In genomic region chr12:53992411-53992810, GRCm38 (mm10) we compare ENCODE assay signal across 8 mouse cellular contexts.
DNase-seq lines count a peak whose midpoint lies in the region; ATAC-seq and TF ChIP-seq lines count a peak whose summit lies in the region.

No protein-coding gene starts in this region.

- H3K27me3 ChIP-seq in intestine, postnatal 0 days (replicated peaks; ENCODE audit: control insufficient read depth, insufficient read depth, low read length) = no peaks in the 10 kb centered on the region
- no peaks in the 10 kb centered on the region for H3K27me3 ChIP-seq in intestine, embryonic 15.5 days (replicated peaks)
- H3K27me3 ChIP-seq in liver, embryonic 14.5 days (ENCODE audit: control insufficient read depth, insufficient read depth, low read length) = no peaks in the 10 kb centered on the region

- peak; percentile 57 for TF ChIP-seq CTCF in intestine, postnatal 0 days (IDR thresholded peaks at IDR 0.05; ENCODE audit: low read depth)
- TF ChIP-seq CTCF in liver, embryonic 14.5 days (IDR thresholded peaks at IDR 0.05; ENCODE audit: low read depth) = peak; percentile 70

- H3K4me3 ChIP-seq in intestine, postnatal 0 days (ENCODE audit: low read depth, low read length) = no peak overlapping the region
- no peak overlapping the region for H3K4me3 ChIP-seq in intestine, embryonic 15.5 days (replicated peaks)
- H3K4me3 ChIP-seq in ES-E14 (ENCODE audit: insufficient read depth in 1 of 2, low read depth in 1 of 2, low read length in 2 of 2, poor library complexity in 1 of 2, severe bottlenecking in 1 of 2) = no peak overlapping the region
- no peak overlapping the region for H3K4me3 ChIP-seq in liver, embryonic 14.5 days (ENCODE audit: insufficient read depth in 1 of 2, low read depth in 2 of 2, low read length in 2 of 2)

- no peak overlapping the region for H3K4me2 ChIP-seq in intestine, postnatal 0 days (replicated peaks; ENCODE audit: low read depth)
- no peak overlapping the region for H3K4me2 ChIP-seq in intestine, embryonic 15.5 days (replicated peaks)
- H3K4me2 ChIP-seq in liver, embryonic 14.5 days (ENCODE audit: low read depth) = no peak overlapping the region

- peak; percentile 34 for DNase-seq in 416B (ENCODE audit: low read depth)
- DNase-seq in ES-E14 (ENCODE audit: low read depth, low spot score) = peak; percentile 39
- peak in 1 of 3 experiments; percentile 10 for DNase-seq in liver, embryonic 14.5 days (ENCODE audit: low read depth in 3 of 3, low spot score in 3 of 3)
- DNase-seq in right cerebral cortex, postnatal 25 days = no peak
- DNase-seq in layer of hippocampus, adult 9-11 months = no peak
- DNase-seq in kidney, postnatal 14 days = no peak

- WGBS in intestine, postnatal 0 days = 94% methylated on average over 6 of the region's 6 CpGs
- WGBS in intestine, embryonic 15.5 days = 98% methylated on average over 6 of the region's 6 CpGs
- WGBS in liver, embryonic 14.5 days (ENCODE audit: insufficient replicate concordance) = 79% methylated on average over 6 of the region's 6 CpGs

- ATAC-seq in intestine, postnatal 0 days = no peak
- ATAC-seq in intestine, embryonic 15.5 days = no peak
- no peak for ATAC-seq in liver, embryonic 14.5 days (ENCODE audit: insufficient read depth)

- no peaks in the 10 kb centered on the region for H3K36me3 ChIP-seq in intestine, postnatal 0 days (ENCODE audit: control insufficient read depth, insufficient read depth)
- no peaks in the 10 kb centered on the region for H3K36me3 ChIP-seq in intestine, embryonic 15.5 days
- no peaks in the 10 kb centered on the region for H3K36me3 ChIP-seq in ES-E14 (ENCODE audit: control insufficient read depth, insufficient read depth, low read length, poor library complexity, severe bottlenecking)
- H3K36me3 ChIP-seq in liver, embryonic 14.5 days (replicated peaks; ENCODE audit: control insufficient read depth, insufficient read depth, low read depth) = no peaks in the 10 kb centered on the region

- in situ Hi-C loops in ES-E14 (cut with MboI; ENCODE audit: low sequenced_read_pairs in 2 of 2, unreplicated experiment in 2 of 2) = no loop called here

- H3K4me1 ChIP-seq in intestine, postnatal 0 days (replicated peaks; ENCODE audit: control insufficient read depth, insufficient read depth, low read length) = no peaks in the 10 kb centered on the region
- no peaks in the 10 kb centered on the region; the same call in 1 of the 2 replicates for H3K4me1 ChIP-seq in intestine, embryonic 15.5 days (replicated peaks)
- no peaks in the 10 kb centered on the region for H3K4me1 ChIP-seq in ES-E14 (ENCODE audit: control insufficient read depth in 2 of 2, insufficient read depth in 2 of 2, low read length in 2 of 2, poor library complexity in 1 of 2)
- H3K4me1 ChIP-seq in liver, embryonic 14.5 days (replicated peaks; ENCODE audit: control insufficient read depth in 2 of 2, insufficient read depth in 2 of 2, low read length in 1 of 2) = no peaks in the 10 kb centered on the region

- no peaks in the 10 kb centered on the region for H3K9me3 ChIP-seq in intestine, postnatal 0 days (ENCODE audit: control insufficient read depth)
- no peaks in the 10 kb centered on the region for H3K9me3 ChIP-seq in intestine, embryonic 15.5 days
- no peaks in the 10 kb centered on the region for H3K9me3 ChIP-seq in ES-E14 (ENCODE audit: control insufficient read depth, insufficient read depth, low read depth, low read length)
- H3K9me3 ChIP-seq in liver, embryonic 14.5 days (ENCODE audit: control insufficient read depth, low read length) = no peaks in the 10 kb centered on the region

- TF ChIP-seq EP300 in liver, embryonic 14.5 days (IDR thresholded peaks at IDR 0.05; ENCODE audit: low read depth) = no peak

- H3K9ac ChIP-seq in intestine, postnatal 0 days (ENCODE audit: low read depth, low read length) = no peak overlapping the region
- H3K9ac ChIP-seq in intestine, embryonic 15.5 days = no peak overlapping the region
- no peak overlapping the region for H3K9ac ChIP-seq in ES-E14 (ENCODE audit: insufficient read depth, low read depth, low read length, poor library complexity, severe bottlenecking)
- H3K9ac ChIP-seq in liver, embryonic 14.5 days (replicated peaks) = no peak overlapping the region

- no peak overlapping the region for H3K27ac ChIP-seq in intestine, postnatal 0 days (ENCODE audit: low read depth, low read length)
- no peak overlapping the region for H3K27ac ChIP-seq in intestine, embryonic 15.5 days
- no peak overlapping the region for H3K27ac ChIP-seq in ES-E14 (ENCODE audit: insufficient read depth, low read depth, low read length, poor library complexity, severe bottlenecking)
- no peak overlapping the region for H3K27ac ChIP-seq in liver, embryonic 14.5 days

TF ChIP-seq in ES-E14, 5 proteins besides CTCF, POLR2A, EP300 and RAD21:
- TF ChIP-seq CHD2 (IDR thresholded peaks at IDR 0.05; ENCODE audit: low read depth, low read length) (no peak), MAFK (IDR thresholded peaks at IDR 0.05; ENCODE audit: insufficient read depth, low read depth, low read length) (no peak), ZC3H11A (IDR thresholded peaks at IDR 0.05; ENCODE audit: borderline replicate concordance, low read depth, low read length) (no peak), ZNF384 (IDR thresholded peaks at IDR 0.05; ENCODE audit: low read depth, low read length) (no peak), HCFC1 (IDR thresholded peaks at IDR 0.05; ENCODE audit: borderline replicate concordance, insufficient read depth, low read length) (no peak)

Comparison
In these comparisons a context has a peak if more than half of its experiments do, and no peak if none do; other contexts are left out.
1. DNase-seq: peak in 416B (single experiment) and ES-E14 (single experiment); none in right cerebral cortex, postnatal 25 days (single experiment), layer of hippocampus, adult 9-11 months (single experiment) and kidney, postnatal 14 days (single experiment).